Mouse (Mus musculus) neural tube, embryonic 13.5 days (tissue): ENCODE measurements around the gene Exoc4. TPM values are rescaled to one million over a fixed set of nuclear protein-coding genes. Genes with fewer than 3 reads are reported as not detected.

Experiments
- ATAC-seq: fragments of 200-750 bp; cut with Nextera tagmentation; 2 replicates; pipeline ENCODE4 v1.8.0; 2017; ENCODE audit warnings: low read depth, mild to moderate bottlenecking, moderate TSS enrichment, moderate library complexity
- H3K27ac ChIP-seq: fragments of 300-500 bp; sonication (generic); replicated peaks from 2 replicates; pipeline ENCODE4 v1.5.1; 2015; ENCODE audit warnings: moderate library complexity, mild to moderate bottlenecking, inconsistent platforms
- H3K27me3 ChIP-seq: fragments of 300-500 bp; sonication (generic); 2 replicates; pipeline ENCODE4 v1.6.1; 2015; ENCODE audit warnings: mild to moderate bottlenecking, inconsistent platforms
- H3K36me3 ChIP-seq: fragments of 300-500 bp; sonication (generic); 2 replicates; pipeline ENCODE4 v1.6.1; 2015; ENCODE audit warnings: mild to moderate bottlenecking, inconsistent platforms
- H3K4me1 ChIP-seq: fragments of 300-500 bp; sonication (generic); replicated peaks from 2 replicates; pipeline ENCODE4 v1.6.1; 2015; ENCODE audit warnings: inconsistent platforms
- H3K4me2 ChIP-seq: fragments of 300-500 bp; sonication (generic); 2 replicates; pipeline ENCODE4 v1.6.1; 2015; ENCODE audit warnings: inconsistent platforms, mild to moderate bottlenecking, moderate library complexity
- H3K4me3 ChIP-seq: fragments of 300-500 bp; sonication (generic); 2 replicates; pipeline ENCODE4 v1.5.1; 2015; ENCODE audit warnings: mild to moderate bottlenecking, inconsistent platforms
- H3K9ac ChIP-seq: fragments of 300-500 bp; sonication (generic); 2 replicates; pipeline ENCODE4 v1.6.1; 2015; ENCODE audit warnings: moderate library complexity, mild to moderate bottlenecking, inconsistent platforms
- H3K9me3 ChIP-seq: fragments of 300-500 bp; sonication (generic); 2 replicates; pipeline ENCODE4 v1.6.1; 2016; ENCODE audit warnings: inconsistent platforms
- WGBS: fragments of 180-500 bp; shearing (Covaris S2); methylation state at CpG from one replicate; pipeline ENCODE4 v1.1.7; 2015; 5-methylcytosine and 5-hydroxymethylcytosine counted together
- polyA plus RNA-seq: library from polyadenylated mRNA; unstranded; fragments of >200 nt; fragmentation: Nextera tagmentation; extraction: Ambion mirVana; gene quantifications from 2 replicates; pipeline ENCODE4 v1.2.1, GENCODE M21; 2015

Gene Exoc4
- polyA plus RNA-seq, 1 experiment from 2014 or later: 41.6 TPM

DNA sequence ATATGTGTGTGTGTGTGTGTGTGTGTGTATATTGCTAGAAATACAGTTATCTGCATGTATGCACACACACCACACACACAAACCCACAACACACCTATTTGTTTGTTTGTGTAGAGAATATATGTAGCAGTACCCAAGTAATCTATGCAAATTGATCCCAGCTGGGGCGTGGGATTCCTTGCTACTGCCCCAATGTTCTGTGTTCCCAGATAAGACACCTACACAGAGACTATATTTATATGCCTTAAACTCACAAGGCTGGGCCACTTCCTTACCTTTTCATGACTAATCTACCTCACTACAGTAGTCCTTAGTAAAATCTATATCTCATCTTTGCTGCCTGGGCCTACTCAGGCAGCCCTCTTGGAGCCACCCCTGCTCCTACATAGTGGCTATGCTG lies 312.0 kb downstream of the Exoc4 start:
- H3K4me2 ChIP-seq: no peak overlapping the region
- no peak overlapping the region for H3K4me3 ChIP-seq
- 100% methylated on average over 1 of the region's 1 CpGs for WGBS
- H3K9ac ChIP-seq: no peak overlapping the region
- H3K9me3 ChIP-seq: no peaks in the 10 kb centered on the region
- no peaks in the 10 kb centered on the region for H3K27me3 ChIP-seq
- H3K4me1 ChIP-seq: no peaks in the 10 kb centered on the region
- ATAC-seq: no peak
- no peak overlapping the region for H3K27ac ChIP-seq
- no peaks in the 10 kb centered on the region for H3K36me3 ChIP-seq

GRCm38 (mm10) chr6:33561911-33562310 lies 313.0 kb downstream of the Exoc4 start:
- no peaks in the 10 kb centered on the region for H3K27me3 ChIP-seq
- no peaks in the 10 kb centered on the region for H3K9me3 ChIP-seq
- H3K4me2 ChIP-seq: no peak overlapping the region
- H3K4me3 ChIP-seq: no peak overlapping the region
- H3K27ac ChIP-seq: no peak overlapping the region
- no peak overlapping the region for H3K9ac ChIP-seq
- no peaks in the 10 kb centered on the region for H3K4me1 ChIP-seq
- 93% methylated on average over 2 of the region's 2 CpGs for WGBS
- no peaks in the 10 kb centered on the region for H3K36me3 ChIP-seq
- ATAC-seq: no peak

GRCm38 (mm10) chr6:33575947-33576346 lies 327.1 kb downstream of the Exoc4 start:
- 80% methylated on average over 4 of the region's 4 CpGs for WGBS

GRCm38 (mm10) chr6:33608469-33608868 lies 359.6 kb downstream of the Exoc4 start:
- WGBS: 65% methylated on average over 4 of the region's 4 CpGs
- Histone ChIP-seq H3K4me1 (peaks cover 15% of the 10 kb centered on the region), H3K36me3 (no peaks in the 10 kb centered on the region), H3K27me3 (no peaks in the 10 kb centered on the region), H3K9me3 (no peaks in the 10 kb centered on the region), H3K9ac (no peak overlapping the region), H3K4me2 (no peak overlapping the region), H3K4me3 (no peak overlapping the region), H3K27ac (peak overlapping the region; percentile 15; the same call in 1 of the 2 replicates)
- 0 out of 2 replicates have a peak, but pooled peaks have one; percentile 19 for ATAC-seq

More at GRCm38 (mm10) chr6:33575947-33576346, 327.1 kb downstream of the Exoc4 start:
- Histone ChIP-seq H3K36me3 (no peaks in the 10 kb centered on the region), H3K4me3 (no peak overlapping the region), H3K9ac (no peak overlapping the region), H3K4me2 (no peak overlapping the region), H3K9me3 (no peaks in the 10 kb centered on the region), H3K4me1 (no peaks in the 10 kb centered on the region), H3K27ac (no peak overlapping the region), H3K27me3 (no peaks in the 10 kb centered on the region)
- ATAC-seq: no peak

GRCm38 (mm10) chr6:33613978-33614377 lies 365.1 kb downstream of the Exoc4 start:
- Histone ChIP-seq H3K27me3 (no peaks in the 10 kb centered on the region), H3K27ac (no peak overlapping the region), H3K4me1 (peaks cover 20% of the 10 kb centered on the region), H3K9me3 (no peaks in the 10 kb centered on the region), H3K4me3 (no peak overlapping the region), H3K36me3 (no peaks in the 10 kb centered on the region), H3K4me2 (no peak overlapping the region), H3K9ac (no peak overlapping the region)
- WGBS: 65% methylated on average over 1 of the region's 1 CpGs
- ATAC-seq: no peak

DNA sequence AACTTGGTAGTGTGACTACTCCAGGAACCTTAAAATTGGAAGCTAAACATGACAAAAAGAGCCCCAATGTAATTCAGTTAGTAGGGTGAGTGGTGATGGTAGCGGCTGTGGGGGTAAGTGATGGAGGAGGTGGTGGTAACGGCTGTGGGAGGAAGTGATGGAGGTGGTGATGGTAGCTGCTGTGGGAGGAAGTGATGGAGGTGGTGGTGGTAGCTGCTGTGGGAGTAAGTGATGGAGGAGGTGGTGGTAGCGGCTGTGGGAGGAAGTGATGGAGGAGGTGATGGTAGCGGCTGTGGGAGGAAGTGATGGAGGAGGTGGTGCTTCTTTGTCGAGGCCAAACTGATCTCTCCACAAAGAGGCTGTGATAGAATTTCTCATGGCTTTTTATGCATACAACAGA lies 369.7 kb downstream of the Exoc4 start:
- Histone ChIP-seq H3K27ac (no peak overlapping the region), H3K4me2 (no peak overlapping the region), H3K9me3 (no peaks in the 10 kb centered on the region), H3K27me3 (no peaks in the 10 kb centered on the region), H3K36me3 (no peaks in the 10 kb centered on the region), H3K4me1 (peaks cover 14% of the 10 kb centered on the region), H3K4me3 (no peak overlapping the region), H3K9ac (no peak overlapping the region)
- WGBS: 94% methylated on average over 5 of the region's 5 CpGs
- no peak for ATAC-seq

- peaks cover 14% of the 10 kb centered on the region for H3K4me1 ChIP-seq
- H3K4me2 ChIP-seq: no peak overlapping the region
- 57% methylated on average over 1 of the region's 1 CpGs for WGBS
- no peak overlapping the region for H3K4me3 ChIP-seq
- ATAC-seq: no peak
- no peaks in the 10 kb centered on the region for H3K36me3 ChIP-seq
- no peaks in the 10 kb centered on the region for H3K9me3 ChIP-seq
- H3K27ac ChIP-seq: no peak overlapping the region
- H3K27me3 ChIP-seq: no peaks in the 10 kb centered on the region
- no peak overlapping the region for H3K9ac ChIP-seq
Measured at GRCm38 (mm10) chr6:33620701-33621100, 371.8 kb downstream of the Exoc4 start.

- Histone ChIP-seq H3K9ac (no peak overlapping the region), H3K9me3 (0 out of 2 replicates have a peak, but pooled peaks cover 6% of the 10 kb centered on the region), H3K4me2 (no peak overlapping the region), H3K36me3 (no peaks in the 10 kb centered on the region), H3K27me3 (no peaks in the 10 kb centered on the region), H3K4me3 (no peak overlapping the region), H3K27ac (no peak overlapping the region), H3K4me1 (no peaks in the 10 kb centered on the region)
- ATAC-seq: no peak
Measured at GRCm38 (mm10) chr6:33625931-33626330, 377.0 kb downstream of the Exoc4 start.

GRCm38 (mm10) chr6:33631133-33631532 lies 382.2 kb downstream of the Exoc4 start:
- no peaks in the 10 kb centered on the region for H3K27me3 ChIP-seq
- WGBS: 86% methylated on average over 2 of the region's 2 CpGs
- no peak overlapping the region for H3K9ac ChIP-seq
- H3K36me3 ChIP-seq: no peaks in the 10 kb centered on the region
- H3K4me2 ChIP-seq: no peak overlapping the region
- no peak for ATAC-seq
- 0 out of 2 replicates have a peak, but pooled peaks cover 6% of the 10 kb centered on the region for H3K9me3 ChIP-seq
- no peaks in the 10 kb centered on the region for H3K4me1 ChIP-seq
- no peak overlapping the region for H3K4me3 ChIP-seq
- no peak overlapping the region for H3K27ac ChIP-seq

- Histone ChIP-seq H3K4me3 (no peak overlapping the region), H3K4me2 (no peak overlapping the region), H3K9ac (no peak overlapping the region), H3K27me3 (no peaks in the 10 kb centered on the region), H3K27ac (no peak overlapping the region), H3K9me3 (no peaks in the 10 kb centered on the region), H3K4me1 (no peaks in the 10 kb centered on the region), H3K36me3 (no peaks in the 10 kb centered on the region)
- 83% methylated on average over 2 of the region's 2 CpGs for WGBS
- ATAC-seq: no peak
Measured at GRCm38 (mm10) chr6:33637192-33637591, 388.3 kb downstream of the Exoc4 start.

- ATAC-seq: peak; percentile 86; the same call in 1 of the 2 replicates
- Histone ChIP-seq H3K9ac (0 out of 2 replicates have a peak overlapping the region, but pooled peaks have one; percentile 13), H3K4me2 (no peak overlapping the region), H3K36me3 (no peaks in the 10 kb centered on the region), H3K27ac (peak overlapping the region; percentile 3; the same call in 1 of the 2 replicates), H3K4me1 (peaks cover 16% of the 10 kb centered on the region), H3K9me3 (no peaks in the 10 kb centered on the region), H3K4me3 (no peak overlapping the region), H3K27me3 (no peaks in the 10 kb centered on the region)
- WGBS: 40% methylated on average over 10 of the region's 10 CpGs
Measured at GRCm38 (mm10) chr6:33681778-33682640, 433.1 kb downstream of the Exoc4 start.

GRCm38 (mm10) chr6:33683533-33683932 lies 434.6 kb downstream of the Exoc4 start:
- no peak overlapping the region for H3K9ac ChIP-seq
- no peak overlapping the region for H3K27ac ChIP-seq
- no peak overlapping the region for H3K4me2 ChIP-seq
- H3K27me3 ChIP-seq: no peaks in the 10 kb centered on the region
- peaks cover 16% of the 10 kb centered on the region for H3K4me1 ChIP-seq
- no peak overlapping the region for H3K4me3 ChIP-seq
- H3K9me3 ChIP-seq: no peaks in the 10 kb centered on the region
- ATAC-seq: no peak
- WGBS: 64% methylated on average over 3 of the region's 3 CpGs
- H3K36me3 ChIP-seq: no peaks in the 10 kb centered on the region
